Comparison of ENCODE assay signal across 22 mouse cellular contexts in genomic region chr13:72557951-72558350, GRCm38 (mm10).
DNase-seq lines count a peak whose midpoint lies in the region; ATAC-seq and TF ChIP-seq lines count a peak whose summit lies in the region.
"Had no signal": no experiment of that assay in that cellular context is flagged by ENCODE, and none has a peak within 500 bp of the region (broad histone marks: within the 10 kb centered on the region; RNA-seq: fewer than 3 reads in every experiment).

No protein-coding gene starts in this region.

- intact Hi-C loops in left cerebral cortex, postnatal 4 days (cut with DNase I): no loop called here
- intact Hi-C loops in left cerebral cortex, postnatal 10 days (cut with DNase I): no loop called here

- no peak for ATAC-seq in Patski
- ATAC-seq: forebrain, embryonic 16.5 days had no signal

- H3K27ac ChIP-seq in cortical plate, adult 2 months (ENCODE audit: insufficient read depth, low read length): no peak overlapping the region
- H3K27ac ChIP-seq: embryonic facial prominence, embryonic 15.5 days; heart, embryonic 13.5 days; liver, embryonic 13.5 days had no signal

- TF ChIP-seq CTCF in Patski (IDR thresholded peaks at IDR 0.05): peak; percentile 33
- TF ChIP-seq CTCF in cortical plate, adult 2 months (IDR thresholded peaks at IDR 0.05; ENCODE audit: extremely low read depth, insufficient read depth, low read length): 0 out of 2 replicates have a peak, but pooled peaks have one; percentile 4

- no peaks in the 10 kb centered on the region for H3K27me3 ChIP-seq in Patski
- H3K27me3 ChIP-seq: CH12.LX; embryonic facial prominence, embryonic 15.5 days; heart, embryonic 13.5 days; liver, embryonic 13.5 days had no signal

- in situ Hi-C loops in Patski (cut with MboI; ENCODE audit: low pct_unique_long_range_greater_than_20kb): no loop called here

- TF ChIP-seq POLR2A in cortical plate, adult 2 months (IDR thresholded peaks at IDR 0.05; ENCODE audit: extremely low read depth, insufficient read depth, low read length): no peak

- POLR2A ChIA-PET in Patski (lab: Charles Lee): no interaction called here

- no peak overlapping the region for H3K4me3 ChIP-seq in cortical plate, adult 2 months (ENCODE audit: insufficient read depth, low read length)
- H3K4me3 ChIP-seq: embryonic facial prominence, embryonic 15.5 days; heart, embryonic 13.5 days; liver, embryonic 13.5 days had no signal

- no peaks in the 10 kb centered on the region for H3K4me1 ChIP-seq in cortical plate, adult 2 months (ENCODE audit: control insufficient read depth, insufficient read depth, low read length)
- H3K4me1 ChIP-seq: embryonic facial prominence, embryonic 15.5 days; heart, embryonic 13.5 days; liver, embryonic 13.5 days had no signal

- DNase-seq in heart, adult 11 months: peak; percentile 46
- no peak for DNase-seq in heart, adult 18-20 months
- DNase-seq in left cerebral cortex, postnatal 4 days: peak; percentile 29
- DNase-seq in left cerebral cortex, postnatal 10 days (ENCODE audit: extremely low spot score in 1 of 2, low spot score in 2 of 2): no peak
- DNase-seq in Patski (ENCODE audit: low read depth, low spot score): no peak
- no peak for DNase-seq in Muller cell, postnatal 12 days (ENCODE audit: inconsistent ontology term)
- DNase-seq in thymus, adult 18-20 months: no peak
- DNase-seq: adrenal gland, postnatal 36 days; B cell, adult 2 months; cerebellum, adult 11 months; cerebellum, postnatal 36 days; heart, postnatal 14 days; kidney, adult 18-20 months; kidney, postnatal 10 days; liver, embryonic 13.5 days; lung, embryonic 14.5 days; lung, postnatal 4 days had no signal

- CTCF ChIA-PET in Patski (lab: Charles Lee): no interaction called here

Comparison
In these comparisons a context has a peak if more than half of its experiments do, and no peak if none do; other contexts are left out.
1. DNase-seq: peak in heart, adult 11 months (single experiment) and left cerebral cortex, postnatal 4 days (single experiment); none in heart, adult 18-20 months (0 of 2), left cerebral cortex, postnatal 10 days (0 of 2), Patski (single experiment), Muller cell, postnatal 12 days (single experiment) and thymus, adult 18-20 months (0 of 2).